Mouse (Mus musculus): ENCODE data around the gene Twist1.

DNA sequence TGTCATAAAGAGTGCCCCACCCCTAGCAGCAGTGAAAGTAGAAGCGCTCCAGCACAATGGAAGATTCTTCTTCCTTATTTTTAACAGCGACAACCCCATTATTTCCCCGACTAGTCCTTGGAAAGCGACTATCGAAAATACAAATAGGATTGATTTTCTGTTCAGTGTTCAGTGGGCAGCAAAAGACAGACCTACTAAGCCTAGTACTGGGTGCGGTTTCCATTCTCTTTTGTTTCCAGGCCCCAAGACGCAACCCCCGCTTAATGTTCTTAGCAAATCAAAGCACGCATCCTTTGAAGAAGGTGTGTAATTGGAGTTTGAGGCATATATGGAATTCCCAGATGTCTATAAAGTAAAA is 5.3 kb downstream of the Twist1 start:
- no peak for TF ChIP-seq CTCF (IDR thresholded peaks at IDR 0.05; ENCODE audit: low read depth)
- no peak for TF ChIP-seq EP300 (IDR thresholded peaks at IDR 0.05; ENCODE audit: low read depth)
